Comparison of ENCODE assay signal across 9 mouse cellular contexts in the genomic region with DNA sequence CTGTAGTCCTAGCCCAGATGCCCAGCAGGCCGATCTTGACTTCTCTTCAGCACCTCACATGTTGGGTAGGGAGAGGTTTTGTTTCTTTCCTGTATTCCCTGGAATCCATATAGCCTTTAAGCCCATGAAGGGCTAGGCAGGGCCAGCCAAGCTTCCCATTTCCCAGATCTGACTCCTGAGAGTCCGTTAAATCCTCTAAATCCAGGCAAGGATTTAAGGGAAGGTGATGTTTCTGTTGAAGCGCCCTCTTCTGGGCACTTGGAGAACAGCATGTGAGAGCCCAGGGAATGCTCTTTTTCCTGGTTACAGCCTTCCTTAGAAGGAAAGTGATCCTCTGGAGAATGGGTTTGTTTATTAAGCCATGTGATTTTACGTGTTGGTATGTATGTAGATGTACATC. TPM values are rescaled to one million over a fixed set of nuclear protein-coding genes. Genes with fewer than 3 reads are reported as not detected.
A peak's percentile ranks its signal among the peaks of the same experiment; 100 is the strongest.
DNase-seq lines count a peak whose midpoint lies in the region; ATAC-seq and TF ChIP-seq lines count a peak whose summit lies in the region.
"Had no signal": no experiment of that assay in that cellular context is flagged by ENCODE, and none has a peak within 500 bp of the region (broad histone marks: within the 10 kb centered on the region; RNA-seq: fewer than 3 reads in every experiment).

No protein-coding gene starts in this region.

- peak; percentile 37; the same call in 1 of the 2 replicates for TF ChIP-seq CTCF in spleen, adult 2 months (IDR thresholded peaks at IDR 0.05; ENCODE audit: extremely low read depth, insufficient read depth, insufficient read length, insufficient replicate concordance)

- H3K27ac ChIP-seq in spleen, adult 2 months (ENCODE audit: insufficient read depth, low read length), result no peak overlapping the region

- H3K4me1 ChIP-seq in spleen, adult 2 months (ENCODE audit: control insufficient read depth, insufficient read depth, insufficient read length), result no peaks in the 10 kb centered on the region

- no peak overlapping the region for H3K4me3 ChIP-seq in spleen, adult 2 months (ENCODE audit: extremely low read depth, insufficient read depth, insufficient read length)
- H3K4me3 ChIP-seq: myocyte had no signal

- TF ChIP-seq POLR2A in spleen, adult 2 months (IDR thresholded peaks at IDR 0.05; ENCODE audit: low read depth, low read length), result no peak

- no peaks in the 10 kb centered on the region for H3K36me3 ChIP-seq in spleen, adult 2 months (ENCODE audit: control insufficient read depth, insufficient read depth, low read length)

- DNase-seq in gastrocnemius, postnatal 10 days, result peak; percentile 65
- no peak for DNase-seq in gastrocnemius, postnatal 25 days
- DNase-seq in spleen, adult 2 months (ENCODE audit: low read depth in 1 of 2, low spot score in 2 of 2), result no peak
- no peak for DNase-seq in spleen, adult 12 weeks (ENCODE audit: low spot score)
- peak; percentile 50 to 66 for DNase-seq in adrenal gland, postnatal 36 days
- peak; percentile 66 to 78 for DNase-seq in heart, postnatal 14 days
- DNase-seq in lung, postnatal 25 days (ENCODE audit: low spot score), result peak; percentile 59

- H3K27me3 ChIP-seq in spleen, adult 2 months (ENCODE audit: control insufficient read depth, insufficient read depth, low read length), result no peaks in the 10 kb centered on the region

- no peak for ATAC-seq in inflammation-experienced regulatory T-cells, adult 6 months

- intact Hi-C loops in heart, postnatal 14 days (cut with DNase I), result loop anchor here (1.0 kb wide), 1 partner anchor 45 kb away; no protein-coding TSS in a partner anchor

- 45% methylated on average over 4 of the region's 4 CpGs for WGBS in spleen, adult 2 months

RNA-seq across cellular contexts. Expression of a gene that starts 13.2 kb away (rescaled TPM):
- total RNA-seq in gastrocnemius, postnatal 10 days (2021), result 10 to 100 TPM in 1 of 2 experiments, 1 to 10 TPM in 1; 9.3 to 15.3 TPM
- 1 to 10 TPM; 2.6 to 4.1 TPM for total RNA-seq in gastrocnemius, postnatal 25 days (2021)
- polyA plus RNA-seq in spleen, adult 2 months (2012; rRNA removed), result 2.5 and 3.0 TPM in 2 replicates
- total RNA-seq in adrenal gland, postnatal 36 days (2021), result 10 to 100 TPM in 1 of 2 experiments, 1 to 10 TPM in 1; 9.4 to 10.7 TPM
- 10 to 100 TPM; 13.6 to 15.8 TPM for total RNA-seq in heart, postnatal 14 days (2021)
- polyA plus RNA-seq in inflammation-experienced regulatory T-cells, adult 6 months (2017; shearing (Covaris generic)), result under 1 TPM in 1 of 3 experiments, not detected in 2; 0.04 TPM

RNA-seq across cellular contexts. Expression of a gene that starts 17.2 kb away (rescaled TPM):
- total RNA-seq in gastrocnemius, postnatal 10 days (2021), result under 1 TPM; 0.16 to 0.29 TPM
- not detected for total RNA-seq in gastrocnemius, postnatal 25 days (2021)
- 0.07 and 0.13 TPM in 2 replicates for polyA plus RNA-seq in spleen, adult 2 months (2012; rRNA removed)
- total RNA-seq in adrenal gland, postnatal 36 days (2021), result under 1 TPM in 1 of 2 experiments, not detected in 1; 0.13 TPM
- total RNA-seq in heart, postnatal 14 days (2021), result under 1 TPM; 0.10 TPM
- under 1 TPM in 1 of 3 experiments, not detected in 2; 0.11 TPM for polyA plus RNA-seq in inflammation-experienced regulatory T-cells, adult 6 months (2017; shearing (Covaris generic))

RNA-seq across cellular contexts. Expression of a gene that starts 17.8 kb away (rescaled TPM):
- total RNA-seq in gastrocnemius, postnatal 10 days (2021), result 10 to 100 TPM in 1 of 2 experiments, 1 to 10 TPM in 1; 8.0 to 11.6 TPM
- total RNA-seq in gastrocnemius, postnatal 25 days (2021), result 1 to 10 TPM; 7.0 to 9.1 TPM
- polyA plus RNA-seq in spleen, adult 2 months (2012; rRNA removed), result 30.3 and 31.6 TPM in 2 replicates
- 10 to 100 TPM; 16.6 to 17.0 TPM for total RNA-seq in adrenal gland, postnatal 36 days (2021)
- total RNA-seq in heart, postnatal 14 days (2021), result 10 to 100 TPM; 13.4 to 14.3 TPM
- polyA plus RNA-seq in inflammation-experienced regulatory T-cells, adult 6 months (2017; shearing (Covaris generic)), result 10 to 100 TPM; 10.5 to 13.1 (median 12.8) TPM

RNA-seq across cellular contexts. Expression of a gene that starts 33.1 kb away (rescaled TPM):
- total RNA-seq in gastrocnemius, postnatal 10 days (2021), result 10 to 100 TPM; 73.3 to 82.4 TPM
- 10 to 100 TPM; 95.7 to 98.1 TPM for total RNA-seq in gastrocnemius, postnatal 25 days (2021)
- polyA plus RNA-seq in spleen, adult 2 months (2012; rRNA removed), result 22.3 and 25.1 TPM in 2 replicates
- total RNA-seq in adrenal gland, postnatal 36 days (2021), result 10 to 100 TPM; 51.6 to 73.8 TPM
- total RNA-seq in heart, postnatal 14 days (2021), result 10 to 100 TPM; 71.5 to 78.4 TPM
- polyA plus RNA-seq in inflammation-experienced regulatory T-cells, adult 6 months (2017; shearing (Covaris generic)), result 100 to 1,000 TPM in 1 of 3 experiments, 10 to 100 TPM in 2; 76.4 to 107 (median 93.3) TPM

RNA-seq across cellular contexts. Expression of a gene that starts 44.0 kb away (rescaled TPM):
- total RNA-seq in gastrocnemius, postnatal 10 days (2021), result 10 to 100 TPM in 1 of 2 experiments, 1 to 10 TPM in 1; 9.3 to 14.8 TPM
- 1 to 10 TPM; 3.2 to 5.9 TPM for total RNA-seq in gastrocnemius, postnatal 25 days (2021)
- polyA plus RNA-seq in spleen, adult 2 months (2012; rRNA removed), result 4.6 and 5.0 TPM in 2 replicates
- 10 to 100 TPM; 19.2 to 26.0 TPM for total RNA-seq in adrenal gland, postnatal 36 days (2021)
- 1 to 10 TPM; 7.0 to 9.2 TPM for total RNA-seq in heart, postnatal 14 days (2021)
- not detected for polyA plus RNA-seq in inflammation-experienced regulatory T-cells, adult 6 months (2017; shearing (Covaris generic))

Comparison
In these comparisons a context has a peak if more than half of its experiments do, and no peak if none do; other contexts are left out.
1. DNase-seq: peak in gastrocnemius, postnatal 10 days (single experiment), adrenal gland, postnatal 36 days (2 of 2), heart, postnatal 14 days (2 of 2) and lung, postnatal 25 days (single experiment); none in gastrocnemius, postnatal 25 days (single experiment), spleen, adult 2 months (0 of 2) and spleen, adult 12 weeks (single experiment).